Mouse (Mus musculus) cerebellum, adult (tissue): Measurements from ENCODE around the gene Golga7b.

Experiments used
- ATAC-seq: cut with Nextera tagmentation; 2 replicates; pipeline ENCODE4 v1.9.2; 2017; ENCODE audit warnings: mild to moderate bottlenecking, moderate library complexity, mixed read lengths; ENCODE audit not compliant: insufficient number of reproducible peaks, low FRiP score, low TSS enrichment

Gene Golga7b

GRCm38 (mm10) chr19:42247519-42247918, at the start of gene Golga7b:
Gene Golga7b, plus strand, starts transcription at chr19:42247574.
- ATAC-seq, result no peak

GRCm38 (mm10) chr19:42198026-42198425, 49.3 kb upstream of the Golga7b start:
- ATAC-seq, result no peak

- ATAC-seq, result no peak
These were observed 45.5 kb upstream of the Golga7b start, which contains the start of gene Sfrp5 for GRCm38 (mm10) chr19:42201696-42202381. Gene Sfrp5, minus strand, starts transcription at chr19:42202252.

- ATAC-seq, result no peak
These were observed 44.9 kb upstream of the Golga7b start for GRCm38 (mm10) chr19:42202467-42202866.

- ATAC-seq, result peak; percentile 78
These were observed 43.1 kb upstream of the Golga7b start for GRCm38 (mm10) chr19:42204306-42204705.

GRCm38 (mm10) chr19:42205201-42205600, 42.2 kb upstream of the Golga7b start:
- ATAC-seq, result no peak

- ATAC-seq, result no peak
These were observed 37.9 kb upstream of the Golga7b start for GRCm38 (mm10) chr19:42209485-42209884.

GRCm38 (mm10) chr19:42209976-42210375, 37.4 kb upstream of the Golga7b start:
- no peak for ATAC-seq

GRCm38 (mm10) chr19:42211936-42212335, 35.4 kb upstream of the Golga7b start:
- no peak for ATAC-seq

GRCm38 (mm10) chr19:42214601-42215000, 32.8 kb upstream of the Golga7b start:
- ATAC-seq, result no peak

- ATAC-seq, result peak; percentile 32; the same call in 1 of the 2 replicates
These were observed 30.5 kb upstream of the Golga7b start for GRCm38 (mm10) chr19:42216699-42217373.

- ATAC-seq, result peak; percentile 85
These were observed 30.0 kb upstream of the Golga7b start for GRCm38 (mm10) chr19:42217374-42217763.

GRCm38 (mm10) chr19:42226451-42226850, 20.9 kb upstream of the Golga7b start:
- no peak for ATAC-seq

- ATAC-seq, result no peak
These were observed 17.7 kb upstream of the Golga7b start for GRCm38 (mm10) chr19:42229499-42230287.

GRCm38 (mm10) chr19:42230288-42230568, 17.1 kb upstream of the Golga7b start:
- no peak for ATAC-seq

- no peak for ATAC-seq
These were observed 16.4 kb upstream of the Golga7b start for GRCm38 (mm10) chr19:42230986-42231385.

GRCm38 (mm10) chr19:42237602-42238340, 9.6 kb upstream of the Golga7b start:
- ATAC-seq, result 0 out of 2 replicates have a peak, but pooled peaks have one; percentile 40

GRCm38 (mm10) chr19:42238341-42238715, 9.0 kb upstream of the Golga7b start:
- ATAC-seq, result peak; percentile 31; the same call in 1 of the 2 replicates

GRCm38 (mm10) chr19:42240881-42241280, 6.5 kb upstream of the Golga7b start:
- ATAC-seq, result no peak

GRCm38 (mm10) chr19:42243401-42243800, 4.0 kb upstream of the Golga7b start:
- ATAC-seq, result no peak

GRCm38 (mm10) chr19:42246626-42247025, 748 bp upstream of the Golga7b start:
- no peak for ATAC-seq
